Mouse (Mus musculus) adipocyte (in vitro differentiated cells): ENCODE data around the gene Tacc3.

Source experiments
- DNase-seq: peaks from one replicate; pipeline ENCODE4 v3.0.0-alpha.2; 2016; ENCODE audit warnings: low spot score

The Tacc3 gene

DNA sequence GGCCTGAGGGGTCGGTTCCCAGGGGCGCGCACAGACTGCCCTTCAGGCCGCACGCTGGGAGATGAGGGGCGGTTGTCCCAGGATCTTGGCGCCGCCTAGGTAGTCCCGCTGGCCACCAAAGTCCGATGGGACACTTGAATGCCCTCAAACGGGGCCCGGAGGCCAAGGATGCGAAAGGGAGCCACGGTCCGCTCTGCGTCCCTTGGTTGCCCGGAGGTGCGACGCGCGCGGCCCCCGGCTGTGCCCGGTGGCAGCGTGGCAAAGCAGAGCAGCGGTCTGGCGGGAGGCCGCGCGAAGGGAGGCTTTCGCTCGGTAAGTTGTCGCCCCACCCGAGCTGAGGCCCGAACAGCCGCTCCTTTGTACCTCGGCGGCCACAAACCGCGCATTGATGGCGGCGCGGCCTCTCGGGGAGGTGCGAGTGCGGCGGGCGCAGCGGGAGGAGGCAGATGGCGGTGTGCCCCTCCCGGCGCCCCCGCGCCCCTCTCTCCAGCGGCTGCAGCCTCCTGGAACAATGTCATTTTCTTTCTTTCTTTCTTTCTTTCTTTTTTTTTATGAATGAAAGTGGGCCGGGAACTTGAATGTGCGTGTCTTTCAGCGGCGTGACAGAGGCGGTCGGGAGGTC is 65.2 kb downstream of the Tacc3 start:
- DNase-seq: no peak

DNA sequence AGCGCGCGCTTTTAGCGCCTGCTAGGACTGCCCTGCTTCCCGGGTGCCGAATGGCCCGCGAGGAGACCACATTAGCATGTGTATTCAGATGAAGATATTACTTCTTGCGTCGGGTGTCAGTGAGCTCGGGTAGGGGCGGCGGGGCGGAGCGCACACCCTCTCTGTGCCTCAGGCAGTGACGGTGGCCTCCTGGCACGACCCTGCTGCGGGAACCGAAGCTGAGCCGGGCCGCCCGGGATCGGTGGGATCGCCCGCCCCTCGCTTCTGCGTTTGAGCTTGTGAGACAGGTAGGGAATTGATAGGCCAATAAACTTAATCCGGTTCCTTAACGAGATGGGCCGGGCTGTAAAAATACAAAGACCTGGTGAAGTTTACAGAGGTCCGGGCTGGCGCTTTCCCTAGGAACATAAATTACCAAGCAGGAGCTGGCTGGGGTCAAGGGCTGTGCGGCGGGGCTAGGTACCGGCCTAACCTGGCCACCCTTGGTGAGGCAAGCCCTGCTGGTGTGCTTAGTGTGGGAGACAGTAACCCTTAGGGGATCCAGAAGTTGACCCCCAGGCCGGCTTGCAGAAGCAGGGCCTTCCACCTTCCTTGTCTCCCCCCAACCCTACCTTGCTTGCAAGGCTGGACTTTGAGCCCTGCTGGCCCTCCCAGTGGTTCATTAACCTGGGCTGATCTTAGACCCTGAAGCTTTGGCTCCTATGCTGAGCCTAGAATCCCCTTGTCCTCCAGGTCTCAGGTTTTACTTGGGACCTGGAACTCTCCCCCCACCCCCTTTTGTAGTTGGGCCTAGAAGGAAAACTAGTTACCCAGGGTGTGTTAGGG is 65.9 kb downstream of the Tacc3 start:
- DNase-seq: no peak

DNA sequence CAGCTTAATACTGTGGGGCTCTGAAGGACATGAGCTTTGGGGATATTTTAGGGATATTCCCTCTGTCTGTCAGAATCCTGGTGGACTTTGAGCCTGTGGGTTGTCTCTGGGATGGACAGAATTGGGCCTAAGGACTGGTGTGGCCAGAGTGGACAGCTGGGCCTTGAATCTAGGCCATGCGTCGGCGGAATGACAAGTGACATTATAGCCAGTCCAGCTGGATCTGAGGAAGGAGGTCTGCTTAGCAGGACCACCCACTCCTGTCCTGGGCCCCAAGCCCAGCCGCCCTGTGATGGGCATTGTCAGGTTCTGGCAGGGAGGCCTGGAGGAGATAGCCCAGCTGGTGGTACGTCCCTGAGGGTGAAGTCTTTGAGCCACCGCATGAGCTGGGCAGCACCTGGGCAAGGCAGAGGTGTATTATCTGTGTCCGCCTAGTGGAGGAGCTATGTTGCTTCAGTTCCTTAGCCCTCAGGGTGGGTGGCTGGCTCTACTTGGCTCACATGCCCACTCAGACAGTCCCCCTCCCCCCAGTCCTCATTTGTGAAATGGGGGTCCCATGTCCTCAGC is 68.2 kb downstream of the Tacc3 start:
- no peak for DNase-seq

DNA sequence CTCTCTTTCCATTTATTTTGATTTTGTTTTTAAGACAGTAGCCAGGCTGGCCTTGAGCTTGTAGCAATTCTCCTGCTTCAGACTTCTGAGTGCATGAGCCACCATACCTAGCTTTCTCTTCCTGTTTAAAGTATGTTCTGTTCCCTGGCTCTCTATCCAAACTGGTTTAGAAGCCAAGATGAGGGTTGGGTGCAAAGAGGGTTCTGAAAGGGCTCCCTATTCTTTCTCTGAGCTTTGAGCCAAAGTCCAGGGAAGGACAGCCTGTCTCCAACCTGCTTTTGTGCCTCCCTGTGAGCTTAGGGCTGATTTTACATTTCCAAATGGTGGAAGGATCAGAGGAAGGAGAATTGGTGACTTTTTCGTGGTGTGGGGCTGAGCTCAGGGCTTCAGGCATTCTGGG is 69.0 kb downstream of the Tacc3 start:
- DNase-seq: no peak
